Mouse (Mus musculus): ENCODE measurements around the gene Lnx2. TPM values are rescaled to one million over a fixed set of nuclear protein-coding genes. Genes with fewer than 3 reads are reported as not detected.
A peak's percentile ranks its signal among the peaks of the same experiment; 100 is the strongest.

The Lnx2 gene
- polyA plus RNA-seq, 1 experiment from 2014 or later: 8.1 TPM

- no peaks in the 10 kb centered on the region for H3K4me1 ChIP-seq (ENCODE audit: control insufficient read depth, insufficient read depth, low read length)
- H3K4me3 ChIP-seq (ENCODE audit: low read depth, low read length): no peak overlapping the region
- no peak overlapping the region for H3K27ac ChIP-seq (ENCODE audit: low read depth, low read length)
- 0 out of 2 replicates have a peak, but pooled peaks have one; percentile 23 for ATAC-seq
- no peak overlapping the region for H3K9ac ChIP-seq (ENCODE audit: low read length)
- DNase-seq (ENCODE audit: low spot score): no peak
- peaks cover 6% of the 10 kb centered on the region; the same call in 1 of the 2 replicates for H3K36me3 ChIP-seq (ENCODE audit: control insufficient read depth, insufficient read depth, low read length)
- WGBS: 79% methylated on average over 5 of the region's 5 CpGs
- H3K9me3 ChIP-seq (replicated peaks; ENCODE audit: control insufficient read depth, low read length): no peaks in the 10 kb centered on the region
- no peaks in the 10 kb centered on the region for H3K27me3 ChIP-seq (replicated peaks; ENCODE audit: control insufficient read depth, insufficient read depth, low read length)
- no peak overlapping the region for H3K4me2 ChIP-seq (ENCODE audit: low read length)
These were observed 54.7 kb downstream of the Lnx2 start for GRCm38 (mm10) chr5:147021546-147022265.

DNA sequence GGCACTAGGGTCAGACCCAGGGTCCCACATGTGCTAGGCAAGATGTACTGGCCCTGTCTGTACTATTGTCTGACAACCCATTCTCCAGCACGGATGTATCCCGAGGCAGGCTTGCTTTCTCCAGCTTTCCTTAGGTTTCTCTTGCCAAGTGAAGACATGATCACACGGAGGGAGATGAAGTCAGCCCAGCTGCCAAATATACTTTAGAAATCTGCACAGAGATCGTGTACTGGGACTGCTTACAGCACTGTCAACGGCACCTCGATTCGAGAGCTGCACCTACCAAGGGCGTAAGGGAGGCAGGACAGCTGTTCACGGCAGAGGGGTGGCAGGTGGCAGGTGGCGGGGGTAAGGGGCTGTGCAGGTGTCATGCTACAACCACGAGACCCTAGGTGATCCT, 55.8 kb downstream of the Lnx2 start:
- Histone ChIP-seq H3K4me1 (ENCODE audit: control insufficient read depth, insufficient read depth, low read length) (no peaks in the 10 kb centered on the region), H3K9ac (ENCODE audit: low read length) (no peak overlapping the region), H3K27ac (ENCODE audit: low read depth, low read length) (no peak overlapping the region), H3K36me3 (ENCODE audit: control insufficient read depth, insufficient read depth, low read length) (peaks cover 6% of the 10 kb centered on the region; the same call in 1 of the 2 replicates), H3K4me2 (ENCODE audit: low read length) (no peak overlapping the region), H3K9me3 (replicated peaks; ENCODE audit: control insufficient read depth, low read length) (no peaks in the 10 kb centered on the region), H3K27me3 (replicated peaks; ENCODE audit: control insufficient read depth, insufficient read depth, low read length) (no peaks in the 10 kb centered on the region), H3K4me3 (ENCODE audit: low read depth, low read length) (no peak overlapping the region)
- WGBS: 80% methylated on average over 11 of the region's 11 CpGs
- ATAC-seq: no peak
- DNase-seq (ENCODE audit: low spot score): peak; percentile 19

- Histone ChIP-seq H3K27me3 (replicated peaks; ENCODE audit: control insufficient read depth, insufficient read depth, low read length) (no peaks in the 10 kb centered on the region), H3K36me3 (ENCODE audit: control insufficient read depth, insufficient read depth, low read length) (peaks cover 6% of the 10 kb centered on the region; the same call in 1 of the 2 replicates), H3K4me3 (ENCODE audit: low read depth, low read length) (no peak overlapping the region), H3K4me2 (ENCODE audit: low read length) (no peak overlapping the region), H3K9me3 (replicated peaks; ENCODE audit: control insufficient read depth, low read length) (no peaks in the 10 kb centered on the region), H3K27ac (ENCODE audit: low read depth, low read length) (no peak overlapping the region), H3K9ac (ENCODE audit: low read length) (no peak overlapping the region), H3K4me1 (ENCODE audit: control insufficient read depth, insufficient read depth, low read length) (no peaks in the 10 kb centered on the region)
- 96% methylated on average over 11 of the region's 11 CpGs for WGBS
- DNase-seq (ENCODE audit: low spot score) (no peak), ATAC-seq (no peak)
These were observed 57.6 kb downstream of the Lnx2 start for GRCm38 (mm10) chr5:147018761-147019160.

DNA sequence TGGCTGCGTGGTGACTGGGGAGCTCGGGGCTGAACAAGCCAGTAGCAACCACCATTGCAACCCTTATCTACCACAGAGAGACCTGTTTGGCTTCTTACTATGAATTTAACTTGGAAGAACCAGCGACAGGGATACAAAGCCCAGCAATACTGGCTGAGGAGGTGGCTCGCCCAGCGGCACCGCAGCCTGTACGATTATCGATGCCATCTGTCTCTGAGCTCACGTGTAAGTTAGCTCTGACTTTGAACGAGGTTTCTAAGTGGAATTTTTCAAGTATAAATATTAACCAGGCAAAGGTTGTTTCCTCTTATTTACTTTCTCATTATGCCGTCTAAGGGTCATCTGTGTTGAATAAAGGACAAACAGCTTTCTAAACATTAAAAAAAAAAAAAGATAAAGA, 58.9 kb downstream of the Lnx2 start:
- DNase-seq (ENCODE audit: low spot score) (no peak), ATAC-seq (no peak)
- H3K9me3 ChIP-seq (replicated peaks; ENCODE audit: control insufficient read depth, low read length): no peaks in the 10 kb centered on the region
- H3K27ac ChIP-seq (ENCODE audit: low read depth, low read length): no peak overlapping the region
- H3K4me1 ChIP-seq (ENCODE audit: control insufficient read depth, insufficient read depth, low read length): no peaks in the 10 kb centered on the region
- peaks cover 6% of the 10 kb centered on the region; the same call in 1 of the 2 replicates for H3K36me3 ChIP-seq (ENCODE audit: control insufficient read depth, insufficient read depth, low read length)
- H3K27me3 ChIP-seq (replicated peaks; ENCODE audit: control insufficient read depth, insufficient read depth, low read length): no peaks in the 10 kb centered on the region
- 87% methylated on average over 11 of the region's 11 CpGs for WGBS
- no peak overlapping the region for H3K4me3 ChIP-seq (ENCODE audit: low read depth, low read length)
- no peak overlapping the region for H3K9ac ChIP-seq (ENCODE audit: low read length)
- H3K4me2 ChIP-seq (ENCODE audit: low read length): no peak overlapping the region

GRCm38 (mm10) chr5:147016622-147017021, 59.8 kb downstream of the Lnx2 start:
- no peak overlapping the region for H3K4me2 ChIP-seq (ENCODE audit: low read length)
- H3K4me3 ChIP-seq (ENCODE audit: low read depth, low read length): no peak overlapping the region
- H3K27me3 ChIP-seq (replicated peaks; ENCODE audit: control insufficient read depth, insufficient read depth, low read length): no peaks in the 10 kb centered on the region
- H3K9me3 ChIP-seq (replicated peaks; ENCODE audit: control insufficient read depth, low read length): no peaks in the 10 kb centered on the region
- ATAC-seq: no peak
- DNase-seq (ENCODE audit: low spot score): no peak
- 84% methylated on average over 12 of the region's 12 CpGs for WGBS
- no peak overlapping the region for H3K27ac ChIP-seq (ENCODE audit: low read depth, low read length)
- no peaks in the 10 kb centered on the region for H3K4me1 ChIP-seq (ENCODE audit: control insufficient read depth, insufficient read depth, low read length)
- no peak overlapping the region for H3K9ac ChIP-seq (ENCODE audit: low read length)
- H3K36me3 ChIP-seq (ENCODE audit: control insufficient read depth, insufficient read depth, low read length): peaks cover 6% of the 10 kb centered on the region; the same call in 1 of the 2 replicates

DNA sequence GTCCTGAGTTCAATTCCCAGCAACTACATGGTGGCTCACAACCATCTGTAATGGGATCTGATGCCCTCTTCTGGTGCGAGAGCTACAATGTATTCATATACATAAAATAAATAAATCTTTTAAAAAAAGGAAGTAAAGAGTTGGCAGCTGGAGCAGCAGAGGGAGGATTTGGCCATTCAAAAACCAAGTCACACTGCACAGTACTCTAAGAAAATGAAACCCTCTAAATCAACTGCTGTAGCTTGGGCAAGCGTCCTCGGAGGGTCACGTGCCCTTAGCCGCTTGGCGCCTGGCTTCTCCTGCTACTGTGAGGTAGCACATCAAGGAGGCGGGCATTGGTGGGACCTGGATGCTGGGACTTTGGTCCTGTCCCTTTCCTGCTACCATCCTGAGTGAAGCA, 61.2 kb downstream of the Lnx2 start:
- Histone ChIP-seq H3K4me3 (ENCODE audit: low read depth, low read length) (no peak overlapping the region), H3K27me3 (replicated peaks; ENCODE audit: control insufficient read depth, insufficient read depth, low read length) (no peaks in the 10 kb centered on the region), H3K4me2 (ENCODE audit: low read length) (no peak overlapping the region), H3K27ac (ENCODE audit: low read depth, low read length) (no peak overlapping the region), H3K4me1 (ENCODE audit: control insufficient read depth, insufficient read depth, low read length) (no peaks in the 10 kb centered on the region), H3K9ac (ENCODE audit: low read length) (no peak overlapping the region), H3K9me3 (replicated peaks; ENCODE audit: control insufficient read depth, low read length) (no peaks in the 10 kb centered on the region), H3K36me3 (ENCODE audit: control insufficient read depth, insufficient read depth, low read length) (peaks cover 6% of the 10 kb centered on the region; the same call in 1 of the 2 replicates)
- ATAC-seq: no peak
- no peak for DNase-seq (ENCODE audit: low spot score)
- WGBS: 93% methylated on average over 7 of the region's 7 CpGs

DNA sequence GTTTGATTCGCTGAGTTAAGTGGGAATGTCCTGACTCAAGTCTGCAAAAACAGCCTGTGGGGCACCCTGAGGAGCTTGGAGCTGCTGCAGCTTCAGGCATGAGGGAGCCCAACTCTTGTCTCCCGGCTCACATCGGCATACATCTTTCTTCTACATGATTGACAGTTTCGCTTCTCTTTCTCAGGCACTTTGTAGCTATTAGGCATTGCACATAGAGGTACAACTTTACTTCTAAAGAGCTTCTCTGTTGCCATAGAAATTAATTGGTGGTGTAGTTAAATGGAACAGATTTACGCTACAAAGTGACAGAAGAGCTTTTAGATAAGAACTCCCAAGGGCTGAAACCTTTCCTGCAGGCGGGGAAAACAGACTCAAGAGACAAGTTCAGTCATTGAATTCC, 62.5 kb downstream of the Lnx2 start:
- no peaks in the 10 kb centered on the region; the same call in 1 of the 2 replicates for H3K36me3 ChIP-seq (ENCODE audit: control insufficient read depth, insufficient read depth, low read length)
- H3K4me1 ChIP-seq (ENCODE audit: control insufficient read depth, insufficient read depth, low read length): no peaks in the 10 kb centered on the region
- no peak overlapping the region for H3K27ac ChIP-seq (ENCODE audit: low read depth, low read length)
- H3K4me3 ChIP-seq (ENCODE audit: low read depth, low read length): no peak overlapping the region
- H3K9ac ChIP-seq (ENCODE audit: low read length): no peak overlapping the region
- WGBS: 37% methylated on average over 6 of the region's 6 CpGs
- H3K9me3 ChIP-seq (replicated peaks; ENCODE audit: control insufficient read depth, low read length): no peaks in the 10 kb centered on the region
- H3K27me3 ChIP-seq (replicated peaks; ENCODE audit: control insufficient read depth, insufficient read depth, low read length): no peaks in the 10 kb centered on the region
- no peak for ATAC-seq
- H3K4me2 ChIP-seq (ENCODE audit: low read length): no peak overlapping the region
- DNase-seq (ENCODE audit: low spot score): peak; percentile 64

DNA sequence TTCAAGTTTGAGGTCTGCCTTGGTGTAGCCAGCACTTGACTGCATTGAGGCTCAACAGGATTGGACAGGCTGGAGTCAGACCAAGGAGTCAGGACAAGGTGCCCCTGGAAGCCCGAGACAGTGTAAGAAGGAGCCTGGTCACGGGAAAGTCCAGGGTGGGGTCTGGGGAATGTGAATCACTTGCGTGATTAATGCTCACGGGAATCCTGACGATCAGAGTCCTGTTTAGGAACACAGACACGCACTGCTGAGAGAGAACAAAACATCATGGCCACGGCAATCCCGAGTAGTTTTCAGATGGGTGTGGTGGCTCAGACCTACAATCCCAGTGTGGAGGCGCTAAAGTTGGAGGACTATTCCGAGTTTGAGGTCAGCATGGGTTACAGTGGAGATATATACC, 65.1 kb downstream of the Lnx2 start:
- no peak for ATAC-seq
- no peaks in the 10 kb centered on the region for H3K27me3 ChIP-seq (replicated peaks; ENCODE audit: control insufficient read depth, insufficient read depth, low read length)
- WGBS: 86% methylated on average over 10 of the region's 10 CpGs
- no peaks in the 10 kb centered on the region for H3K9me3 ChIP-seq (replicated peaks; ENCODE audit: control insufficient read depth, low read length)
- H3K4me1 ChIP-seq (ENCODE audit: control insufficient read depth, insufficient read depth, low read length): no peaks in the 10 kb centered on the region
- H3K27ac ChIP-seq (ENCODE audit: low read depth, low read length): no peak overlapping the region
- no peak overlapping the region for H3K9ac ChIP-seq (ENCODE audit: low read length)
- no peak for DNase-seq (ENCODE audit: low spot score)
- H3K4me2 ChIP-seq (ENCODE audit: low read length): no peak overlapping the region
- no peak overlapping the region for H3K4me3 ChIP-seq (ENCODE audit: low read depth, low read length)
- no peaks in the 10 kb centered on the region for H3K36me3 ChIP-seq (ENCODE audit: control insufficient read depth, insufficient read depth, low read length)

DNA sequence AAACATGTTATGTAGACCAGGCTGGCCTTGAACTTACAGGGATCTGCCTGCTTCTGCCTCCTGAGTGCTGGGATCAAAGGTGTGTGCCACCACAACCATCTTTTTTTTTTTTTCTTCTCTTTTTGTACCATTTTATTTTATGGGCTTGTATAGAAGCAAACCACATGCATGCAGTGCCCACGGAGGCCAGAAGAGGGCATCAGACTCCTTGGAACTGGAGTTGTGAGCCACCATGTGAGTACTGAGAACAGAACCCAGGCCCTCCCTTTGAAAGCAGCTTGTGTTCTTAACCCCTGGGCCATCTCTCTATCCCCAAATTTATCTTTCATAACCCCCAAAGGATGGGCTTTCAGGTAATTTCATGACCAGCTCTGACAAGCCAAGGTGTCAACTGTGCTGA, 73.1 kb downstream of the Lnx2 start:
- 44% methylated on average over 1 of the region's 1 CpGs for WGBS
- Histone ChIP-seq H3K4me2 (ENCODE audit: low read length) (no peak overlapping the region), H3K4me1 (ENCODE audit: control insufficient read depth, insufficient read depth, low read length) (no peaks in the 10 kb centered on the region), H3K36me3 (ENCODE audit: control insufficient read depth, insufficient read depth, low read length) (no peaks in the 10 kb centered on the region), H3K4me3 (ENCODE audit: low read depth, low read length) (no peak overlapping the region), H3K9ac (ENCODE audit: low read length) (no peak overlapping the region), H3K9me3 (replicated peaks; ENCODE audit: control insufficient read depth, low read length) (peaks cover 5% of the 10 kb centered on the region; the same call in 1 of the 2 replicates), H3K27ac (ENCODE audit: low read depth, low read length) (no peak overlapping the region), H3K27me3 (replicated peaks; ENCODE audit: control insufficient read depth, insufficient read depth, low read length) (no peaks in the 10 kb centered on the region)
- no peak for ATAC-seq
- no peak for DNase-seq (ENCODE audit: low spot score)

All from forebrain, embryonic 14.5 days (tissue).